Mouse (Mus musculus): ENCODE data around the gene Tceal6.
"Not testable (repeated sequence)": the region's sequence is repeated elsewhere in the genome, so short reads cannot be mapped to it uniquely, and the experiment has no call there.

Gene Tceal6

DNA sequence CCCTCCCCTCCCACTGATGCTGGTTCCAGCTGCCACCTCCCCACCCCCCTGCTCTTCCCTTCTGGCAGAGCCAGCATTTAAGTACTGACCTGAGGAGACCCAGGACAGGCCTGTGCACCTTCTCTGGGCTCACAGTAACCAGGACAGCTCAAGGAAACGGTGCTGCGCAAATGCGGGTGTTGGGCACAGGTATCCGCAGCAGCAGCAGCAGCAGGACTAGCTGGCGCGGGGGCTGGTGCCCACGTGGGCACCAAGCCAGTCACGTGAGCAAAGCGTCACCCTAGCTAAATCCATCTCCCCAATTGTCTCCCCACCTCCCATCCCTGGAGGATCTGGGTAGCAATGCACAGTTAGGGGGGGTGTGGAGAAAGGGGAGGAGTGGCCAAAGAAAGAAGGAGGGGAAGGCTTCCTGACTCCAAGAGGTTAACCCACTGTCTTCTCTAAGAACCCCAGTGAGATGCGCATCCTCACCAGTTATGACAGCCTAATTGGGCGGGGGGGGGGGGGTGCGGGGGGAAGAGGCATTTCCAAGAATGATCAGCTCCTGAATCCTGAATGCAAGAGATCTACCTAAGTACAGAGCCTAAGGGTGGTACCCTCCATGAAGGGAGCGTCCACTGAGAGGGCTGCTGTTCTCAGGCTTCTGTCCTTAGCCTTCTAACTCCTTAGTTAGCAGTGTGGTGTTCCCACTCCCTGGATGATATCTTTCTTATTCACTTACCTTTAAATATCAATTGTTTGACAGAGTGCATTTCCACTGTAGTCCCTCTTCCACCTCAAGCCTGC is at the start of gene Tceal6:
Gene Tceal6 (minus strand): TSS at position 252 of the 786 bp plus-strand sequence.
- DNase-seq (ENCODE audit: low spot score), result peak; percentile 27

DNA sequence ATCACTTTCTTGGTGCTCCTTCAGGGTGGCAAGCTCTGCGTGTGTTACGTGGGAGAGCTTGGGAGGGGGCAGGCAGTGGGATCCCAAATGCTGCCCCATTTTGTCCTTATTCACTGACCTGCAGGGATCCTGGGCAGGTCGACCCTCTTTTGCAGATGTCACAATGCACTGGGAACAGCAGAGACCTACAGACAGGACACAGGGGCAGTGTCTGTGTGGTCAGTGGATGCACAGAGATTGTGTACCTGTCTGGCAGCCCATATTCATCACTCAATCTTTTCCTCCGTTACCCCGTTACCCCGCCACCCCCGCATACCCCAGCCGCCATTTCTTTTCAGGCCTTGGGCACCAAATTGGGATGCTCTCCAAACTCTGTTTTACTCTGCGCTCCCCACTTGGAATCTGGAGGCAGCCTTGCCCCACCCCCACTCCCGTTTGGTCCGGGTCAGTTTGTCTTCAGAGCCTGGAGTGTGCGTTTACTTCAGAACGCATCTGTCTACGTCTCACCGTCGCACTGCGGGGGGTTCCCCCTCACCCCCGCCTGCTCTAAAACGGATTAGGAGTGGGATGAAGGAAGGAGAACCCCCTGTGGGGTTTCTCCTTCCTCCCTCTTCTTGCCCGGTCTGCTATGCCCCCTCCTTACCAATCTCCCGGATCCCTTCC is 583 bp downstream of the Tceal6 start:
- peak; percentile 11 for DNase-seq (ENCODE audit: low spot score)

DNA sequence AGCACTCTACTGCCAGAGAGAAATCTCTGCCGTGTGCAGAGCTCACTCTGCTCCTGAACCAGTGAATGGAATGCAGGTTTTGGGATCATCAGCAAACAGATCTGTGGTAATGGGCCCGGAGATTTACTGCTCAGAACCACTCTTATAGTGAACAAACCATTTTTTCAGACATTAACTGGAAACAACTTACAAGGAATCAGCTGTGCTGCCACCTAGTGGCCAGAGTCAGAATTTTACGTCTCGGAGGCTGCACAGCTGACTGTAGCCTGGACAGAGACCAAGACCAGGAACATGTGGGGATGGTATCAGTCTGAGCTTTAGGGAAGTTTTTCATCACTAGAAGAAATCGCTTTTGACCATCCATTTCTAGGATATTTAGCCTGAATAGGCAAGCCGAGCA is 20.6 kb downstream of the Tceal6 start:
- not testable (repeated sequence) for DNase-seq (ENCODE audit: low spot score)

DNA sequence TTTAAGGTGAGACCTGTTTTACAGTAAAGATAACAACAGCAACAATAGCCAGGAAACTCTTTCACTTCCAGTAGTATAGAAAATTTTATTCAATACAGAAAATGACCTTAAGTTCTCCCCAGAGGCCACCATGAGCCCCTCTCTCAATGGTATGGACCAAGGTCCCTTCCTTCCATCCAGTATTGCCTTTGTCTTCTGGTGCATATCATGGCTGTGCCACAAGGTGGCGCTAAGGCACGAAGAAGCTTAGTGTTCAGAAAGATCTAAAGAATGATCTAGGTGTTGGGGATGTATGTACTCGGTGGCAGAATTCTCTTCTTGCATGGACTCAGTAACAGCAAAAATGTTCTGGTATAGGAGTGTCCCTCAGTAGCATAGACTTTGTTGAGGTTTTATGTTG is 21.8 kb downstream of the Tceal6 start:
- not testable (repeated sequence) for DNase-seq (ENCODE audit: low spot score)

DNA sequence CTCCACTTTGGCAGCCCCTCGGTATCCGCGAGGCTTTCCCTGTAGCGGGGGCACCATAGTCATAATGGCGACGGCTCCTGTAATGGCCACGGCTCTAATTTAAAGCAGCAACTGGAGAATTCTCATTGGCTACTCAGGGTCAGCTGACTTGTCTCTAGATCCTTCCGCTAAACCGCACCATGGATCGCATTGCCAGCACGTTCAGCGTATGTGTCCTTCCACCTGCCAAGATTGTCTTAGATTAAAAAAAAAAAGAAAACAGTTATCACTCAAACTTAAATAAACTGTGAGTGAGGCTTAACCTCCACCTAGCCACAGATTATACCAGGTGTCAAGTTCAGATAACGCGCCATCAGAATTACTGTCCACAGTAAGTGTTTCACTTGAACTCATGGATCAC is 33.0 kb downstream of the Tceal6 start, which contains the start of gene Gm15023:
Gene Gm15023 (minus strand): TSS at position 101 of the 400 bp plus-strand sequence.
- DNase-seq (ENCODE audit: low spot score), result not testable (repeated sequence)

Data from retina, embryonic 14.5 days (tissue).